Mouse (Mus musculus): ENCODE measurements around the gene Cdkal1.

Cdkal1 gene

DNA sequence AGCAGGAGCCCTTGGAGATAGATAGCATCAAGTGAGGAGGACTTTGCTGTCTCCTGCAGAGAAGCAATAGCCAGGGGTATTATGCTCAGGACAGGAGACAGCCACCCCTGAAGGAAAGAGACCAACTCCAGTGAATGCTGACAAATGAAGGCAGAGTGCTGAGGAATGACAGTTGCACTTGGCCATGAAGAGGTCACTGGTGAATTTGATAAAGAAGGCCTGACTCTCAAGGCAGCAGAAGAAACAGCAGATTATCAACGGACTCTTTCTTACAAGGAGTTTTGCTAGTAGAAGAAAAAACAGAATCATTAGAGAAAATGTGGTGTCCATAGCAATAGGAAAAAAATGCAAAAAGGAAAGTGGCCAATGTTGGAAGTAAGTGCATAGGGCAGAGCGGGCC lies 37.2 kb downstream of the Cdkal1 start:
- CTCF ChIA-PET, result interaction anchor here (0.6 kb wide), 1 partner anchor 227 kb away, joined by 3 read pairs; no protein-coding TSS in a partner anchor

DNA sequence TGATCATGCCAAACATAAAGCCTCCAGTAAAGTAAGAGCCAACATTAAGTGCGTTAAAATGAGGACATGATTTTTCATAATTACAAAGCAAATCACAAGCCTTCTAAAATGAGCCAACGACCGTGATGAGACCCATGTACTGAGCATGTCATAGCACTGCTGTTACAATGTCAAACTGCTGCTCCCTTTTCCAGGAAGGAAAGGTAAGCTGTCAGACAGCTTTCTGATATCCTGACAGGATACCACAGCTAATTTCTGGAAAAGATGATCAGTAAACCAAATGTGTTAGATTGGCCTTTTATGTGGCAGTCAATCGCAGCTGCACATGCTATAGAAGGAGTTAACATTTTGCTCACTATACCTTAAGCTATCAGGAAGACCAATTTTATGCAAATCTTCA lies 44.7 kb downstream of the Cdkal1 start:
- CTCF ChIA-PET, result no interaction called here

DNA sequence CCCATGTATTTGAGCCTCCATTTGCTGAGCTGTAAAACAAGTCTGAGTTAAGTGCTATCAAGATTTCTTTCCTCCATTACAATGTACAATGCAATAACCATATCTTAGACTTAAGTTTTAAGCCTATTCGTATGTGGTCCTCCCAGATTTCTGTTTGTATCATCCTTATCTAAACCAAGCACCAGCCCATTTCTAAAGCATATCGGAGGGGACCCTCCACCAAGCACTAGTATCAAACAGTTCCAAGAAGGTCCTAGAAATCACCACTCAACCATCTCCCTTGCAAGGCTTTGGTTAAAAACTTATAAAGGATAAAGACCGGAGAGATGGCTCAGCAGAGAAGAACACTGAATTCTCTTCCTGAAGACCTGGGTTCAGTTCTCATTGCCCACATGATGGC lies 47.1 kb downstream of the Cdkal1 start:
- CTCF ChIA-PET, result no interaction called here

DNA sequence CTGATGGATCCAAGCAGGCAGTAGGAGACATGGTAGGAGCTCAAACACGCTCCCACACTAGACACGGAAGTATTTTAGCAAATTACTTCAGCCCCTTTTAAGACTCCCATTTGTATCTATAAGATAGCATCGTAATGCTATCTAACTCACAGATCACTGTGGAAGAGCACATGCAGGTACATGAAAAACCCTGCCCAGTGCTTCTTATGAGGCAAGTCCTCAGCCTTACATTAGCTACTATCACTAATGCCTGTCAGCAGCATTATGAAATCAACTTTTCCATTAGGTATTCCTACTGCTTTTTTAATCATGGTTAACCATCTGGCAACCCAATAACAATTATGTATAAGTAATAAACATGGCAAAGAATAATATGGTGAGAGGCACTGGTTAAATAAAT lies 47.5 kb downstream of the Cdkal1 start:
- CTCF ChIA-PET, result no interaction called here

DNA sequence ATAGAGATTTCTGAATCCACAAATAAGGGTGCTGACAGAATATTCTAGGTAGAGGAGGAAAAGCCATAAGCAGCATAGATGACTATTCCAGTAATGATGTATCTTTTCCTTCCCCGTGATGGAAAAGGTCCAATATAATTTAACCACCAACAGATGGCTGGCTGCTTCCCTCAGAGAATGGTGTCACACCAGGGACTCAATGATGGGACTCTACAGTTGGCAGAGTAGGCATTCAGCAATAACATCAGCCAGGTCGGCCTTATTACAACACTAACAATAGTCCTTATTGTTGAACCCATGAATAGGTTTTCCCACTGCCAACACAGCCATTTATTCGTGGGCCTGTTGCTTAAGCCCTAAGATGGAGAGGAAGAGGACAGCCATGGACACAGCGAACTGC lies 48.6 kb downstream of the Cdkal1 start:
- CTCF ChIA-PET, result no interaction called here

DNA sequence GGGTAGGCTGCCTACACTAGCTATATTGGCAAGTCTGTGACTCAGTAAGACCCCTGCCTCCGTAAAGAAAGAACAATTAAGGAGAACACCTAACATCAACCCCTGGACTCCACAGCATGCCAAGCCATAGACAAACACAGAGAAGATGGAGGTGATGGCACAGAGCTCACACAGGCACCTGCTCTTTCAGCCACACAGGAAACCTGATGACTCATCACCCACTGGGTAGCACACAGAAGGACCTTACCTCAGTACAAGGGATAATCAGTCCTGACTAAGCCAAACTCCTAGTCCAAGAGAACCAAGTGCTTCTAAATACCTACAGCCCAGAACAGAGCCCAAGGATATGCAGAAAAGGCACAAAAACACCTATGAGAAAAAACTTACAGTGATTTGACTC lies 50.2 kb downstream of the Cdkal1 start:
- CTCF ChIA-PET, result no interaction called here

DNA sequence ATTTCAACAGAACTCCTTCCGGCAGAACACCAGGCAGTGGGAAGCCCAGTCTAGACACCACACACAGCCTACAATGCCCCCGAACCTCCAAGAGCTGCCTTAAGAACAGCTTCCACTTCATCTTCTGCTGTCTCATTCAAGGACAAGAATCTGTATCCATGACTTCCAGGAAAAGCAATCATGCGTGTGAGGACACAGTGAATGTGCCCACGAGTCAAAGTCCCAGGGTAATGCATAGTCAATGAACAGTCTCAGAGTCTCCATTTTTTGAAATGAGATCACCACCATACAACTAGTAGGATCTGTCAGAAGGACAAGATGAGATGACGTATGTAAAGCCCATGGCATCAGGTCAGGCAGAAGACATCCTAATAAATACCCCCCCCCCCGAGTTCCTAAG lies 51.4 kb downstream of the Cdkal1 start:
- CTCF ChIA-PET, result no interaction called here

DNA sequence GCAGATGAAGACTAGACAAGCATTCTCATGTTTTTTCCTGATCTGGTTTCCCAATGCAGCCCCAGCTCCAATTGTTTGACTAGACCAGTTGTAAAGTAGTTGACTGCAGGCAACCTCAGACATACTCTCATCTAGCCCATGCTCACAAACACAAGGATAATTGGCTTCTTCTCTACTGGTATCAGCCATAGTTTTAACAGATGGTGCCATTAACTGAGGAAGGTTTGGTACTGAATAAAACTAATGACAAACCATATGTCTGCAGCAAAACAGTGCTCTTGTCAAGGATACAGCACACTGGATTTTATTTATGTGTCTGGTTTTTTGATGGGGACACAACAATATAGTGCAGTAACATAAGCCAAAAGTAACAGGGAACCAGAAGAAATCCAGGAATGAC lies 52.8 kb downstream of the Cdkal1 start:
- CTCF ChIA-PET, result no interaction called here

DNA sequence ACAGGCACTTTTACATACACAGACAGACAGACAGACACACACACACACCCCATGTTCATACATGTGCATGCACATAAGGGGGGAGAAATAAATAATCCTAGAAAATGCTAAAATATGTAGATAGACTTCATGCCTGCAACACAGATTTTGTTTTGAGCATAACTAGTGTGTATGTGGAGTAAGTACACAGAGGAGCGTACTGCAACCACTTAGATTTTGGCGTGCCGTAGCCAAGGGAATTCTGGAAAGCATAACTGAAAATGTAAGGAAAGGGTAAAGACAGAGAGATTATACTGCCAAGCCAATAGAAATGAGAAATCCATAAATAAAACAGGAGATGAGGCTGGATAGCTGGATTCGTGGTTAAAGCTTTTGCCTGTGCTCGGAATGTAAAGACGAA lies 55.4 kb downstream of the Cdkal1 start:
- CTCF ChIA-PET, result no interaction called here

DNA sequence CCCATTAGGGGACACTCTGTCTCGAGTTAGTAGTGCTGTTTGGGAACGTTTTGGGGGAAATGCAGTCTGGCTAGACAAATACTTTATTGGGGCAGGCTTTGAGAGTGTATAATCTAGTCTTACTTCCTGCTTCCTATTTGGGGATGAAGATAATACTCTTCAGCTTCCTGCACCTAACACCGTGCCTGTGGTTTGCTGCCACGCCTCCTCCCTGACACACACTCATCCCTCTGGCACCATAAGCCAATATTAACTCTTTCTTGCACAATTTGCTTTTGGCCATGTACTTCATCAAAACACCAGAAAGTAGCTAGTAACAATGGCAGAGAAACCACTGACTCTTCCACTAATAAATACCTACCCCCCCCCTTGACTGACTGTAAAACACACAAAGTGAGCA lies 63.4 kb downstream of the Cdkal1 start:
- CTCF ChIA-PET, result no interaction called here

DNA sequence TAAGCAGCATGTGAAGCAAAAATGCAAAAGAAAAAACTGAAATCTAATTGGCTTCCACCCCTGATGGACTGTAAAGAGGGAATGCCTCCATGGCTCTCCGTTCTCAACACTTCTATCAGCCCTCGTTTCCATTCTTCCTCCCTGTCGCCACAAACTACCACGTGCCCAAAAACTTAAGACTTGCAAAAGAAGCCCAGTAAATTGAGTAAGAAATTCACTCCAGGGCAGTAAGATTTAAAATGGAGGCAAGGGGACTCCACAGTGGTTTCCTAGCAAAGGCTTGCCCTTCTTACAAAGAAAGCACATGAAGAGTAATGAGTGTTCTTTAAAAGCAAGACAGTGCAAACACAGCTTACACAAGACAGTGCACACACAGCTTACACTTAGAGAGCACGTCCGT lies 64.0 kb downstream of the Cdkal1 start:
- CTCF ChIA-PET, result interaction anchor here (0.5 kb wide), 1 partner anchor 46 kb away, joined by 4 read pairs; no protein-coding TSS in a partner anchor

DNA sequence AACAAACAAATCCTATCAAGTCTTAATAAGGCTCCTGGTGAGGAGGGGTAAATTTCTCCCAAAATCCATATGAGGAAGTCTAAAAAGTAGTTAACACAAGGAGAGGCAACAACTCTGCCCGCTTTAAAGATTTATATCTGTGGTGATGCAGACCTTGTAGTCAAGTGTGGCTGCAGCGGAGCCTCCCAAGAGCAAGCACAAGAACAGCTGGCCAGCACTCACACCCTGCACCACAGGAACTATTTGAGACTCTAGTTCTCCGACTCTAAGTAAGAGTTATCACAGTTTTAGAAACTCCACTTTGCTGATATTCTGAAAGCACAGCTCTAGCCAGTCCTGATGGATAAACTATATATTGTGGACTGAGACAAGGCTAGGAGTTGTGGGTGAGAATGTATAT lies 68.5 kb downstream of the Cdkal1 start:
- CTCF ChIA-PET, result no interaction called here

DNA sequence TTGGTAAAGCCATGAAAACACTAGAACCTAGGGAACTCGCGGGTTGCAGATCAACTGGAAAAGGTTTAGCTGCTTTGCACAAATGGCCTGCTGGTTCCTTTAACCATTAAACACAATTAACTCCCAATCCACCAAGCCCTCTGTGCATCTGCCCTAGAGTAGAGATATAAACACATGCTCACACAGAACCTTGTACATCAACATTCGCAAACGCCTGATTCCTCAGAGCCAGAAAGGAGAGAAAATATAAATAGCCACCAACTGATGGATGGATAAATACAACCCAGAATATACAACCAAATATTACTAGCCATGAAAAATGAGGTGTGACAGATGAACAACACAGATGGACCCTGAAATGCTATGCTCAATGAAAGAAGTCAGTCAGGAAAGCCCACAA lies 70.6 kb downstream of the Cdkal1 start:
- CTCF ChIA-PET, result no interaction called here

DNA sequence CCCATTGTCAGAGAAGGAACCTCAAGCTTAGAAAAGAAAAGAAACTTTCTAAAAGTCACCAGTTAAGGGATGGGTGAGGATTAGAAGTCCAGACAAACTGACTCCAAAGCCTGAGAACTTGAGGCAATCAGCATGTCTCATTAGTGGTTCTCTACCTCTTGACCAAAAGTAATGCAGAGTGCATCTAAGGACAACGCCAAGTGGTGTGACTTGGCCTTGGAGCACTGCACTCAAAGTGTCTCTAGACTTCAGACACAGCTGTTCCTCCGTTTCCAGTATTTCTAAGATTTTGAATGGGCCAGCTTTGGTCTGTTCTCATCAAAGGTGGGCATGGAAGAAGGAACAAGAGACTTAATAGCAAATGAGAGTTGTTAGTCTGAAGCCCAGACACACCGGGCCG lies 74.1 kb downstream of the Cdkal1 start:
- CTCF ChIA-PET, result no interaction called here

DNA sequence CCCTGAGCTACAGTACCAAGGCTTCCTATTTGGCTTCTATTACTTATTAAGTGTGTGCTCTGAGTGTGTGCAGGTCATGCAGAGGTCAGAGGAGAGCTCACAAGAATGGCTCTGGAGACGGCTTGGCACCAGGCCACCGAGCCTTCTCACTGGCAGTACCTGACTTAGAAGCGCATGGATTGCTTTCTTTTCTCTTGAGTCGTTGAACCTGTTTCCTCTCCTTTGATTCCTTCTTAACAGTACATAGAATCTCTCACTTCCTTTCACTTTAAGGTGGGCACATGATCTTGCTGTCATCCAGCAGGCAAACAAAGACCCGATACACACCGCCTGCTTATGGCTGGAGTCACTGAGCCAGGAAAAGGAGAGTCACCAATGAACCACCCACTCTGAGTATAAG lies 74.8 kb downstream of the Cdkal1 start:
- CTCF ChIA-PET, result no interaction called here

DNA sequence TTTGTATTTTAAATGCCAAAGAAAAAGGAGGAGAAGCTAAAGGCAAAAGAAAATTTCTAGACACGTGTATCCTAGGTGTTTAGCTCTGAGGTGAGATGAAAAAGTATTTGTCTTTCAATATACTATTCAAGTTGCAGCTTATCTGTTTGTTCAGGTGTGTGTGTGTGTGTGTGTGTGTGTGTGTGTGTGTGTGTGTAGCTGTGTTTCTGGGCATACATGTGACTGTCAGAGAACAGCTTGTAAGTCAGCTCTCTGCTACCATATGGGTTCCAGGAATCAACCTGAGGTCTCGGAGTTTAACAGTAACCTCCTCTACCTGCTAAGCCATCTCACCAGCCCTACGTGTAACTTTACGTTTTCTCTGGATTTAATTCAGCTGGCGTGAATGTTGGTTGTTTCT lies 76.0 kb downstream of the Cdkal1 start:
- CTCF ChIA-PET, result interaction anchor here (0.6 kb wide), 1 partner anchor 1029 kb away, joined by 4 read pairs; no protein-coding TSS in a partner anchor

DNA sequence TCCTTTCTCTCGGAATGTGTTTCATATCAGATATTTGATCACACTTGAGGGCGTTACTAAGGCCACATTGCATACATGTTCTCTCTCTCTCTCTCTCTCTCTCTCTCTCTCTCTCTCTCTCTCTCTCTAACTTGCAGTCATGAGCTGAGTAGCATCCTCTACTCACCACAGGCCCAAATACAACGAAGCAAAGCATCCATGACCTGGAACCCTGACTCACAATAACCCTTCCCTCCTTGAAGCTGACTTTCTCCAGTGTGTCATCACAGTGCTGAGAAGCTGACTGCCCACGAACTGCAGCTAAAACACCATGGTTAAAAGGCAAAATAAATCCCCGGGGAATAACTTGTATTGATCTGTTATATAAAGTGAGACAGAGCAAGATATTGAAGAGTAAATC lies 76.4 kb downstream of the Cdkal1 start:
- CTCF ChIA-PET, result interaction anchor here (0.6 kb wide), 1 partner anchor 1028 kb away, joined by 4 read pairs; no protein-coding TSS in a partner anchor

DNA sequence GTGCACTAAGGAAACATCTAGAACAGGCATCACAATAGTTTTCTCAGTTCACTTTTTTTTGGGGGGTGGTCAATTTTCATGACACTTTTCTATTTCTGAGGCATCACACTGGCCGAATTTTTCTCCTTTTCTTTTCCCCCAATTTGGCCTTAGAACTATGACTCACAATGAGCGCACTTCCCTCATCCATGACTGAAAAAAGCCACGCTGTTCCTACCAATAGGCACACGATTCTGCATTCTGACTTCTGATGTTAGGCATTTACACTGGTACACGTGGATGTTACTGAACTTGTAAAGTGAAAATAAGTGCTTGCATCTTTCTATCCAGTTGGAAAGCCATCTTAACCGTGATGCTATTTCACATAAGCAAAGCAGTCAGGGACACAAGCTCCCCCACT lies 77.3 kb downstream of the Cdkal1 start:
- CTCF ChIA-PET, result no interaction called here

DNA sequence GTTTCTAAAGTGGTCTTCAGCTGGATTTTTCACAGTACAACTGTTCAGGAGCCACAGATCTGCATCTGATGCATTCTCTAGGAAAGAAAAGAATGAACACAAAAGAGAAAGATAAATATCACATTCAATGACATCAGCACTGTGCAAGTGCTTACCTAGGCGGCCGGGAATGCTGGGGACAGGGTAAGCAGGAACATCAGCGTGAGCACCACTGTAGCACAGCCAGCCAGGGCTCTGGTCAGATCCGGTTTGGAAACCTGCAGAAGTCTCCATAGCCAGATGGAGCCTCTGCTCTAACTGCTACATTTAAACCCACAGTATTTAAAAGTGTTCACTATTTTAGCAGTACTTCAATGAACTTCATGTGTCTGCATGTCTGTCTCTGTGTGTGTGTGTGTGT lies 78.2 kb downstream of the Cdkal1 start:
- CTCF ChIA-PET, result no interaction called here

DNA sequence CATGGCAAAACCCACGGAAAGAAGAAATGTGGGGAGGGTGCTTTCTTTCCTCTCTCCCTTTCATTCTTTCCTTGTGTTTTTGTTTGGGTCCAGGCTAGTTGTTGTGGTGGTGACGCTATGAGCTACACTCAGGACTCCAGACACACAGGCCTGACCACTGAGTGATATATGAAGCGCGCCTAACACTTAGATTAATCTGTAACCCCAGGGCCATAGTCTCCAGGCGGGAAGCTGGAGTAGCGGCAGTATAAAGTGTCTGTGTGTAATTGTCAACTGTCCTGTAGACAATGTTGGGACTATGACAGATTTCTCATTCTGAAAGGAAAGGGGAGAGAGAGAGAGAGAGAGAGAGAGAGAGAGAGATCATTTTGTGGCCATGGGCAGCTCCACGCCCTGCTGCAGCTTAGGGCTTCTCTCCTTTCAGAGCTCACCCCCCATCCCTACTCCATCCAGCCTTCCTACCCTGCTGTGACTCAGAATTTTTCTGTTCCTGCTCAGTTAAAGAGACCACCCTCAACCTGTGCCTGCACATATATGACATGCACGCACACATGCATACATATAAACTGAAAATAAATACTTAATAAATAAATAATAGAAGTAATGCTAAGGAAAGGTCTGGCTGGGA lies 79.8 kb downstream of the Cdkal1 start:
- CTCF ChIA-PET, result no interaction called here

DNA sequence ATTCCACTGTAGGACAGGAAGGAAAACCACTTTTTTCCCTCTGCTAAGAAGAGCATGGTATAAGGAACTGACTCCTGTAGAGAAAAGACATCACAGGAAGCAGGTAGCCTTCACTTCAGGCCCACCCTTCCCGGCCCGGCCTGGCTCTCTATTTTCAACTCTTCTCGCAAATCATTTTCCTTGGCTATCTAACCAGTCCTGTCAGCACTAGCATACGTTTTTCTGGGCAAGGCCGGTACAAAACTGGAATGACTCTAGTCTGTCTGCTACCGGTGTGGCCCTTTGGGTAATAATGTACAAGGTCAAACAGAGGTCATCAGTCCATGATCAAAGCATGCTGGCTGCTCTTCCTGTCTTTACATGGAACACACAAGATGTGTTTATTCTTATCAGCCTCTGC lies 81.9 kb downstream of the Cdkal1 start:
- CTCF ChIA-PET, result no interaction called here

DNA sequence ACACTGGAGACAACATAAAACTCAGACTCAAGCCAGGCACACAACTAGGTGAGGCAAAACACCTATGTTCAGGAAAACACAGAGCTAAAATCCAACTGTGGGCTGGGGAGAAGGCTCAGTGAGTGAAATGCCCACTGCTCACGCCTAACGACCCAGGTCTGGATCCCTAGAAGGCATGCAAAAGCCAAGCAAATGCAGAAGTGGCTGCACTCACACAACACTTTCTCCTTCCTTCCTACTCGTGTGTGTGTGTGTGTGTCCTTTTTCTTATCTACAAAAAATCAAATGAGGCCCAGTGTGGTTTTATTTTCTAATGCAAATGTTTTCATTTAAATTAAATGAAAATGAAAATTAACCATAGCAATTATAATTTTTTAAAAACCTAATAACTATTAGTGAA lies 82.5 kb downstream of the Cdkal1 start:
- CTCF ChIA-PET, result interaction anchor here (0.6 kb wide), 1 partner anchor 15 kb away, joined by 3 read pairs; no protein-coding TSS in a partner anchor

DNA sequence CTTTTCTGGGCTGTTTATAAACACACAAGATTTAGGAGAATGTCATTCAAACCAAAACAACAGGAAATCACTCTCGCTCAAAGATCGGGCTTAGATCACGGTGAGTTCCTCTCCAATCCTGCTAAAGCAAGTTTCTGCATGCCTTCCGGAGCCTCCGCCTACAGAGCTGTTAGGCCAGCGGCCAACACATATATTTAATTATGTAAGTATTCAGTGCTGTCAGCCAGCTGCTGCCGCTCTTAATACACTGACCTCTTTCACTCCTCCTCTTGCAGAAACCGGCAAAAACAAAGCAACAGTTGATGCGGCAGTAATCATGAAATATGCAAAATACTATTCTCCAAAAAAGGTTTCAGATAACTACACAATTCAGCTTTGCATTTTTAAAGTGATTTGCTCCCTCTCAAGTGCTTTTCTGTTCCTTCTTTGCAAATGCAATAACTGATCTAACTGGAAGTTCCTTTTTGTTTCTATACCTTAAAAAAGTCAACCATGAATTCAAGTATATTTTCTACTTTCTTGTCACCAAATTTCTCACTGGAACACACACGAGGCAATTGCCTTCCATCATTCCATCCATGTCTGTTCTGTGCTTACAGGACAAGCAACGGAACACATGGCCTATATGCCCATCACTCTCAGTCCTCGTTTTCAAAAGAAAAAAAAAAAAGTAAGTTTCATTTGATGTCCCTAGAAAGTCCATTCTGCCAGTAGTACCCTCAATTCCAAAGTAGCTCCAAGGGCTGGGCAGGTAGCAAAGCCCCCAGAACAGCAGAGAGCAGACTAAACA lies 85.6 kb downstream of the Cdkal1 start:
- CTCF ChIA-PET, result interaction anchor here (0.6 kb wide), 1 partner anchor 69 kb away, joined by 3 read pairs; no protein-coding TSS in a partner anchor

DNA sequence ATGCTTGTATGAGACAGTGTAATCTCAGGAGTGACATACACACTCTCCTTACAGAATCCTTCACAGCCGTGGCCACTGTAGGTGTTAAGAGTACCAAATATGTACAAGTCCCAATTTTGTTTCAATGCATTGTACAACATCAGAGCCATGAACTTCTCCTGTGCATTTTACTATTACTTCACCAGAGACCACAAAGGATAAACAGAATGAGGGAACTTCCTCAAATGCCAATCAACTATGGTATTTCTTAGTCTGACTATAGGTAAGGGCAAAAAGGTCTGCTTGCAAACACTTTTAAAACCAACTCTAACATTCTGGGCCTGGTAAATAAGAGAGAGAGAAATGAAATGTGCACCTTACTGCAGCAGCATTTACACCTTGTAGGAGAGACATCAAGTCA lies 87.4 kb downstream of the Cdkal1 start:
- CTCF ChIA-PET, result no interaction called here

Measured in spleen, embryonic (tissue).